Mouse (Mus musculus) right cerebral cortex, postnatal 14 days (tissue): ENCODE measurements at regions not wholly inside any gene's neighbourhood (a gene's known extent, or its start where the extent isn't known, plus 50 kb on each side); places are given as distances from the start of the nearest gene placed in this dataset.

Experiments
- DNase-seq: peaks from one replicate; pipeline ENCODE4 v3.0.0; 2022

DNA sequence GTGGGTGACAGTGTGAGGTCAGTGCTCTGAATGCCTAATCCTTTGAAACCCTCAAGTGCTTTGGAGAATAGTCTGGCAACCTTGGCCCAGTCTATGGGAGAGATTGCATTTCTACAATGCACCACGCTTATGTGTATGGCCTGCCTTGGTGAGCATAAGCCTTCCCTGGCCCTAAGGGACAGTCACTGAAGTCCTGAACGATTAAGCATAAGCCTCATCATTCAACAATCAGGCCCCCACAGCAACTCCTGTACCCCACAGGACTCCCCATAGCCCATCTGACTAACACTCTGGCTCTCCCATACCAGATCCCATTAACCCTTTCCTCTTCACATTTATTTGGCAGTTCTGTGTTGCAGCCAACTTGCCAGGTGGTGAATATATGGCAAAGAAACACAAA, 203.1 kb upstream of the Ano5 start:
- DNase-seq, result no peak

DNA sequence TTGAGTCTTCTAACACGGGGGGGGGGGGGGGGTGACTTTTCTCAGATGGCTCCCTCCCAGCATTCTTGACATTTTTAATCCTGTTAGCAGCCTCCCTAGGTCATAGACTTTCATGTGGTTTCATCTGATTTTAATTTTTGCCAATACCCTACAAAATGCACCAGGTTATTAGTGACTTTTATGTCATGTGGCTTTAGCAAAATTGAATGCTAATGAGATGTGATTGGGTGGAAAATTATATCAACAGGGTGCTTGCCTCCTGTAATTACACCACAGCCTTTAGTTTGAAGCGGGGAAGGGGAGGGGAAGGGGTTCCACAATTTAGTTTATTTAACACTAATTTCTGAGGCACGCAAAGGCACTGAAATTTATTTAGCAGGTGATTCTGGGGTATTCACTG, 200.6 kb upstream of the Ano5 start:
- DNase-seq, result no peak

GRCm38 (mm10) chr7:51339841-51340540, 170.8 kb upstream of the Ano5 start:
- DNase-seq, result no peak

- DNase-seq, result no peak
These were observed 163.3 kb upstream of the Ano5 start for GRCm38 (mm10) chr7:51347521-51347920.

- DNase-seq, result no peak
These were observed 150.7 kb upstream of the Ano5 start for GRCm38 (mm10) chr7:51360134-51360533.

GRCm38 (mm10) chr7:51377584-51377983, 133.2 kb upstream of the Ano5 start:
- DNase-seq, result no peak
